Mouse (Mus musculus) kidney, embryonic 16.5 days (tissue): ENCODE data around the gene Rnls. TPM values are rescaled to one million over a fixed set of nuclear protein-coding genes. Genes with fewer than 3 reads are reported as not detected.

Experiments
- ATAC-seq: fragments of 200-750 bp; cut with Nextera tagmentation; 2 replicates; pipeline ENCODE4 v1.8.0; 2017; ENCODE audit warnings: moderate TSS enrichment; ENCODE audit not compliant: low FRiP score, low TSS enrichment
- H3K27ac ChIP-seq: fragments of 300-500 bp; sonication (generic); 2 replicates; pipeline ENCODE4 v1.5.1; 2014; ENCODE audit warnings: low read length
- H3K27me3 ChIP-seq: fragments of 300-500 bp; sonication (generic); 2 replicates; pipeline ENCODE4 v1.6.1; 2014; ENCODE audit warnings: low read length, control low read depth, mixed read lengths; ENCODE audit not compliant: insufficient read depth
- H3K36me3 ChIP-seq: fragments of 300-500 bp; sonication (generic); 2 replicates; pipeline ENCODE4 v1.6.1; 2014; ENCODE audit warnings: low read length, control low read depth, mixed read lengths; ENCODE audit not compliant: insufficient read depth
- H3K4me1 ChIP-seq: fragments of 300-500 bp; sonication (generic); 2 replicates; pipeline ENCODE4 v1.6.1; 2014; ENCODE audit warnings: low read length, control low read depth, mixed read lengths; ENCODE audit not compliant: insufficient read depth
- H3K4me2 ChIP-seq: fragments of 300-500 bp; sonication (generic); replicated peaks from 2 replicates; pipeline ENCODE4 v1.6.1; 2014; ENCODE audit warnings: low read depth, low read length
- H3K4me3 ChIP-seq: fragments of 300-500 bp; sonication (generic); 2 replicates; pipeline ENCODE4 v1.5.1; 2014; ENCODE audit warnings: mild to moderate bottlenecking, low read length
- H3K9ac ChIP-seq: fragments of 300-500 bp; sonication (generic); replicated peaks from 2 replicates; pipeline ENCODE4 v1.6.1; 2014; ENCODE audit warnings: low read length
- H3K9me3 ChIP-seq: fragments of 300-500 bp; sonication (generic); 2 replicates; pipeline ENCODE4 v1.6.1; 2016; ENCODE audit warnings: low read length, control low read depth
- WGBS: fragments of 180-500 bp; shearing (Covaris S2); extraction: QIAGEN DNeasy Blood & Tissue Kit; methylation state at CpG from one replicate; pipeline ENCODE4 v1.1.7; 2014; 5-methylcytosine and 5-hydroxymethylcytosine counted together
- polyA plus RNA-seq: library from polyadenylated mRNA; unstranded; fragments of >200 nt; fragmentation: Nextera tagmentation; extraction: Ambion mirVana; gene quantifications from 2 replicates; pipeline ENCODE4 v1.2.1, GENCODE M21; 2015

The Rnls gene
- polyA plus RNA-seq, 1 experiment from 2014 or later: 7.3 TPM

GRCm38 (mm10) chr19:33231303-33231702 lies 160.8 kb downstream of the Rnls start:
- Histone ChIP-seq H3K9ac (no peak overlapping the region), H3K36me3 (no peaks in the 10 kb centered on the region), H3K27ac (no peak overlapping the region), H3K4me3 (no peak overlapping the region), H3K9me3 (no peaks in the 10 kb centered on the region), H3K4me2 (no peak overlapping the region), H3K27me3 (no peaks in the 10 kb centered on the region), H3K4me1 (no peaks in the 10 kb centered on the region)
- 44% methylated on average over 6 of the region's 6 CpGs for WGBS
- no peak for ATAC-seq

- no peaks in the 10 kb centered on the region for H3K36me3 ChIP-seq
- no peak overlapping the region for H3K27ac ChIP-seq
- H3K9me3 ChIP-seq: no peaks in the 10 kb centered on the region
- WGBS: 3% methylated on average over 3 of the region's 3 CpGs
- no peaks in the 10 kb centered on the region for H3K27me3 ChIP-seq
- H3K9ac ChIP-seq: no peak overlapping the region
- H3K4me3 ChIP-seq: no peak overlapping the region
- H3K4me1 ChIP-seq: peaks cover 31% of the 10 kb centered on the region
- H3K4me2 ChIP-seq: no peak overlapping the region
- peak; percentile 86; the same call in 1 of the 2 replicates for ATAC-seq
Observed at GRCm38 (mm10) chr19:33227004-33227403, 165.1 kb downstream of the Rnls start.

GRCm38 (mm10) chr19:33225858-33226705 lies 166.0 kb downstream of the Rnls start:
- no peaks in the 10 kb centered on the region for H3K27me3 ChIP-seq
- H3K4me1 ChIP-seq: peaks cover 32% of the 10 kb centered on the region
- H3K36me3 ChIP-seq: no peaks in the 10 kb centered on the region
- no peak for ATAC-seq
- H3K9ac ChIP-seq: no peak overlapping the region
- H3K4me2 ChIP-seq: no peak overlapping the region
- WGBS: 77% methylated on average over 5 of the region's 5 CpGs
- H3K9me3 ChIP-seq: no peaks in the 10 kb centered on the region
- H3K4me3 ChIP-seq: no peak overlapping the region
- H3K27ac ChIP-seq: no peak overlapping the region

- no peaks in the 10 kb centered on the region for H3K9me3 ChIP-seq
- no peaks in the 10 kb centered on the region for H3K36me3 ChIP-seq
- peaks cover 32% of the 10 kb centered on the region for H3K4me1 ChIP-seq
- no peak overlapping the region for H3K27ac ChIP-seq
- no peak for ATAC-seq
- H3K9ac ChIP-seq: no peak overlapping the region
- H3K4me3 ChIP-seq: no peak overlapping the region
- H3K27me3 ChIP-seq: no peaks in the 10 kb centered on the region
- H3K4me2 ChIP-seq: no peak overlapping the region
- WGBS: 85% methylated on average over 9 of the region's 9 CpGs
Observed at GRCm38 (mm10) chr19:33225002-33225376, 167.1 kb downstream of the Rnls start.

GRCm38 (mm10) chr19:33224181-33225001 lies 167.7 kb downstream of the Rnls start:
- no peaks in the 10 kb centered on the region for H3K36me3 ChIP-seq
- no peaks in the 10 kb centered on the region for H3K9me3 ChIP-seq
- peaks cover 32% of the 10 kb centered on the region for H3K4me1 ChIP-seq
- H3K27me3 ChIP-seq: no peaks in the 10 kb centered on the region
- 0 out of 2 replicates have a peak overlapping the region, but pooled peaks have one; percentile 10 for H3K4me2 ChIP-seq
- no peak overlapping the region for H3K27ac ChIP-seq
- no peak for ATAC-seq
- no peak overlapping the region for H3K4me3 ChIP-seq
- 58% methylated on average over 8 of the region's 8 CpGs for WGBS
- no peak overlapping the region for H3K9ac ChIP-seq

GRCm38 (mm10) chr19:33223766-33224165 lies 168.3 kb downstream of the Rnls start:
- Histone ChIP-seq H3K4me2 (peak overlapping the region; percentile 35; the same call in 1 of the 2 replicates), H3K4me3 (no peak overlapping the region), H3K27ac (peak overlapping the region; percentile 80), H3K9me3 (no peaks in the 10 kb centered on the region), H3K36me3 (no peaks in the 10 kb centered on the region), H3K9ac (no peak overlapping the region), H3K4me1 (peaks cover 32% of the 10 kb centered on the region), H3K27me3 (no peaks in the 10 kb centered on the region)
- 42% methylated on average over 5 of the region's 5 CpGs for WGBS
- no peak for ATAC-seq

DNA sequence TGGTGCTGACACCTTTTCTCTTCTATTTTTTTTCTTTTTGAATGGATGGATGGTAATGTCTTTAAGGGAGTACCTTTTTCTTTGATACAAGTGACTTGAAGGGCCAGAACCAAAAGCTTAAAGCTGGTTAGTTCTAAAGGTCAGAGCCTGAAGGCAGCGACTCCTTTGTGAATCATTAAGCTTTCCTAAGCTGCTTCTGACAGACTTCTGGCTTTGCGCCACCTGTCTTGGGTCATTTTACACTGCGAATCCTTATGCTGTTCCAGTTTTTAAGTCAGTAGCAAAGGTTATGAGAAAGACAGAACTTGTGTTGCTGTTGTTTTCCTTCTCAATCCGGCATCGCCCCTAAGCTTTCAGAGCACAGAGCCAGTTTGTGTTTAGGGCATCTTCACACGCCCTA lies 168.8 kb downstream of the Rnls start:
- ATAC-seq: peak; percentile 46
- peak overlapping the region; percentile 35; the same call in 1 of the 2 replicates for H3K4me2 ChIP-seq
- H3K27ac ChIP-seq: peak overlapping the region; percentile 80
- no peak overlapping the region for H3K4me3 ChIP-seq
- H3K4me1 ChIP-seq: peaks cover 32% of the 10 kb centered on the region
- H3K36me3 ChIP-seq: no peaks in the 10 kb centered on the region
- H3K27me3 ChIP-seq: no peaks in the 10 kb centered on the region
- 26% methylated on average over 6 of the region's 6 CpGs for WGBS
- H3K9ac ChIP-seq: no peak overlapping the region
- H3K9me3 ChIP-seq: no peaks in the 10 kb centered on the region

- Histone ChIP-seq H3K4me2 (peak overlapping the region; percentile 23; the same call in 1 of the 2 replicates), H3K36me3 (no peaks in the 10 kb centered on the region), H3K4me3 (no peak overlapping the region), H3K9ac (peak overlapping the region; percentile 46; the same call in 1 of the 2 replicates), H3K4me1 (peaks cover 32% of the 10 kb centered on the region), H3K27me3 (no peaks in the 10 kb centered on the region), H3K27ac (peak overlapping the region; percentile 77), H3K9me3 (no peaks in the 10 kb centered on the region)
- peak; percentile 42 for ATAC-seq
- WGBS: 44% methylated on average over 12 of the region's 12 CpGs
Observed at GRCm38 (mm10) chr19:33222595-33223223, 169.4 kb downstream of the Rnls start.

- H3K4me3 ChIP-seq: no peak overlapping the region
- H3K4me1 ChIP-seq: peaks cover 10% of the 10 kb centered on the region
- 82% methylated on average over 6 of the region's 6 CpGs for WGBS
- no peaks in the 10 kb centered on the region for H3K9me3 ChIP-seq
- no peaks in the 10 kb centered on the region for H3K36me3 ChIP-seq
- H3K27ac ChIP-seq: no peak overlapping the region
- no peak overlapping the region for H3K4me2 ChIP-seq
- H3K9ac ChIP-seq: no peak overlapping the region
- ATAC-seq: no peak
- H3K27me3 ChIP-seq: no peaks in the 10 kb centered on the region
Observed at GRCm38 (mm10) chr19:33217791-33218300, 174.2 kb downstream of the Rnls start.
